Mouse (Mus musculus): ENCODE data around the gene Dpm1.

Gene Dpm1

GRCm38 (mm10) chr2:168230026-168230728 is at the start of gene Dpm1, which contains the start of the genes Gm20716 and Mocs3:
TSS of gene Dpm1 (minus strand) at chr2:168230591.
TSS of gene Gm20716 (minus strand) at chr2:168230364.
TSS of gene Mocs3 (plus strand) at chr2:168230622.
- peak; percentile 88 for DNase-seq (ENCODE audit: low spot score)

- DNase-seq (ENCODE audit: low spot score) = peak; percentile 83
Measured at GRCm38 (mm10) chr2:168274374-168274935, 44.1 kb upstream of the Dpm1 start.

GRCm38 (mm10) chr2:168273387-168273786 is 43.0 kb upstream of the Dpm1 start:
- no peak for DNase-seq (ENCODE audit: low spot score)

- peak; percentile 42 for DNase-seq (ENCODE audit: low spot score)
Measured at GRCm38 (mm10) chr2:168268033-168268432, 37.6 kb upstream of the Dpm1 start.

- no peak for DNase-seq (ENCODE audit: low spot score)
Measured at GRCm38 (mm10) chr2:168260900-168261299, 30.5 kb upstream of the Dpm1 start.

- no peak for DNase-seq (ENCODE audit: low spot score)
Measured at GRCm38 (mm10) chr2:168260124-168260523, 29.7 kb upstream of the Dpm1 start.

GRCm38 (mm10) chr2:168259046-168259445 is 28.7 kb upstream of the Dpm1 start:
- no peak for DNase-seq (ENCODE audit: low spot score)

GRCm38 (mm10) chr2:168257188-168257587 is 26.8 kb upstream of the Dpm1 start:
- DNase-seq (ENCODE audit: low spot score) = no peak

- no peak for DNase-seq (ENCODE audit: low spot score)
Measured at GRCm38 (mm10) chr2:168256506-168256905, 26.1 kb upstream of the Dpm1 start.

- DNase-seq (ENCODE audit: low spot score) = no peak
Measured at GRCm38 (mm10) chr2:168253822-168254221, 23.4 kb upstream of the Dpm1 start.

- peak; percentile 76 for DNase-seq (ENCODE audit: low spot score)
Measured at GRCm38 (mm10) chr2:168252639-168253292, 22.4 kb upstream of the Dpm1 start.

- DNase-seq (ENCODE audit: low spot score) = peak; percentile 93
Measured at GRCm38 (mm10) chr2:168250270-168250669, 19.9 kb upstream of the Dpm1 start.

- peak; percentile 61 for DNase-seq (ENCODE audit: low spot score)
Measured at GRCm38 (mm10) chr2:168248856-168249245, 18.5 kb upstream of the Dpm1 start.

- DNase-seq (ENCODE audit: low spot score) = no peak
Measured at GRCm38 (mm10) chr2:168248167-168248855, 17.9 kb upstream of the Dpm1 start.

GRCm38 (mm10) chr2:168245571-168245970 is 15.2 kb upstream of the Dpm1 start:
- DNase-seq (ENCODE audit: low spot score) = no peak

- no peak for DNase-seq (ENCODE audit: low spot score)
Measured at GRCm38 (mm10) chr2:168243278-168243677, 12.9 kb upstream of the Dpm1 start.

- no peak for DNase-seq (ENCODE audit: low spot score)
Measured at GRCm38 (mm10) chr2:168242841-168243240, 12.4 kb upstream of the Dpm1 start.

- DNase-seq (ENCODE audit: low spot score) = no peak
Measured at GRCm38 (mm10) chr2:168238335-168238734, 7.9 kb upstream of the Dpm1 start.

GRCm38 (mm10) chr2:168233286-168233685 is 2.9 kb upstream of the Dpm1 start:
- no peak for DNase-seq (ENCODE audit: low spot score)

GRCm38 (mm10) chr2:168231471-168231829 is 1.1 kb upstream of the Dpm1 start:
- DNase-seq (ENCODE audit: low spot score) = no peak

GRCm38 (mm10) chr2:168230773-168231470 is 531 bp upstream of the Dpm1 start:
- no peak for DNase-seq (ENCODE audit: low spot score)

Measured in retina, embryonic 14.5 days (tissue).